Mouse (Mus musculus): ENCODE measurements around the gene Slk.

Gene Slk

DNA sequence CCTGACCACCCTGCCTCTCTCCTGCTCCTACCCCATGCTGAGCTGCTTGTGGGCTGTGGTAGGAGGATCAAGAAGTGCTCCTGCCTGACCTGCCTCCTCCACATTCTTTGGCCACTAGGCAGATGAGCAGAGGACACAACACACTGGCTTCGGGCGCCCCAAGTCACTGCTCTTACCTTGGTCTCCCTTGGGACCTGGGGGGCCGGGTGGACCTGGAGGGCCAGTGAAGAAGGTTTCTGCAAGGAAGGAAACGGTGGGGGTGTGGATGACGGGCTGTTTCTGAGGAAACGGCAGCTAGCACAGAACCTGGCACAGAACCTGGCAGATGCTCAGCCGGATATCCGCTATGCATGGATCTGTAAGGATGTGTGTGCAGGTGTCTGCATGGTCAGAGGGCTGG is 73.7 kb downstream of the Slk start:
- DNase-seq = no peak

DNA sequence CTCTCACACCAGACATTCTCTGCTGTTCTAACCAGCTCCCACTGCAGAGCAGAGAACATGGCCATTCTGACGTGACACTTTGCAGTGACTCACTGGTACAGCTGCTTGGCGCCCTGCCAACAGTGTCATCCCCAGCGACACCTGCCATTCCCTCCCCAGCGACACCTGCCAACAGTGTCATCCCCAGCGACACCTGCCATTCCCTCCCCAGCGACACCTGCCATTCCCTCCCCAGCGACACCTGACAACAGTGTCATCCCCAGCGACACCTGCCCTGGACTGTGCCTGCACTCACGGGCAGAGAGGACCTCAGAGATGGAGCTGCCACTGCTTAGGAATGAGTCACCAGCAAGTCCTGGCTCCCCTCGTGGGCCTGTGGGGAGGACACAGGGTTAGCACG is 75.4 kb downstream of the Slk start:
- DNase-seq = peak; percentile 33

DNA sequence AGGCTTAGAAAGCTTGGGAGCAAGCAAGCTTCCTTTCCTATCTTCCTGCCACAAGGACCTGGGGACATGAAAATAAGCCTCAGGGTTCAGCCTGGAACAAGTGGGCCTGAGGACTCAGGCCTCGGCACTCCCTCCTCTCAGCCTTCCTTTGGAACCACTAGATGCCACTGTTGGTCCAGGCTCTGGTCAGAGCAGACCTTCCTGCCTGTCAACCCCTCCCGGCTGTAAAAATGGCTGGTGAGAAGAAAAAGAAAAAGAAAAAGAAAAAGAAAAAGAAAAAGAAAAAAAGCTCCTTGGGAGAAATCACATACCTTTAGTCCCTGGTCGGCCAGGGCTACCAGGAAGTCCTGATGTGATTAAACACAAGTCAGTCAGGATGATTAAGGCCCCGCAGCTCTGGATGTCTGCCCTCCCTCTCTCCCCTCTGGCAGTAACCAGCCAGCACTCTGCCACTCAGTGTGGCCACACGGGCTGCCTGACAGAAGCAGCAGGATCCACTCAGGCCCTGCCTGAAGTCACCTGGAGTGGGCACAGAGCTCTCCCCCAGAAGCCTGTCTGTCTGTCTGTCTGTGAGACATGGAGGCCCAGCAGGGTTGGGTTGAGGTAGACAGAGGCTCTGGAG is 79.5 kb downstream of the Slk start:
- DNase-seq = peak; percentile 54

DNA sequence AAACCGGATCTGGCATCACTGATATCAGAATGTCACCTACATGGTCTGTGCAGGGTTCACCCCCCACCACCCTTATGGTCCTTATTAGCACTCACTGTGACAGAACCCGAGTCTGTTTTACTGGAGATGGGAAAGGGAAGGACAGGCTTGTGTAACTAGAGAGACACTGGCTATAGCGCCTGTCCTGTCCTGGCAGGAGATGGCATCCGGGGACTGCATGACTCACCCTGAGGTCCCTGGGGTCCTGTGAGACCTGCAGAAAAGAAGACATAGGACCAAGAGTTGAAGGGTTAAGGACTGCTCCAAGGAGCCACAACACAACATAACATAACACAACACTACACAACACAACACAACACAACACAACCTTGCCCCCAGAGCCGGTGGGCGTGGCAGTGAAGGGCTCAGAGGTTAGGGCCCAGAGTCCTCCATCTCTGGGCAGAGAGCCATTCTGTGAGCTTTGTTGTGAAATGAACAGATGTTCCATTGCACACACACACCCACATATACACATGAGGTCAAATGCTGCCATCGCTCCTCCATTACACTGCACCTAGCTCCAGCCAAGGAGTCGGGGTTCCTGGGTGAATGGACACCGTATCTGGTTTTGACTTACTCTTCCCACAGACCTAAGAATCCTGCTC is 80.4 kb downstream of the Slk start:
- no peak for DNase-seq

DNA sequence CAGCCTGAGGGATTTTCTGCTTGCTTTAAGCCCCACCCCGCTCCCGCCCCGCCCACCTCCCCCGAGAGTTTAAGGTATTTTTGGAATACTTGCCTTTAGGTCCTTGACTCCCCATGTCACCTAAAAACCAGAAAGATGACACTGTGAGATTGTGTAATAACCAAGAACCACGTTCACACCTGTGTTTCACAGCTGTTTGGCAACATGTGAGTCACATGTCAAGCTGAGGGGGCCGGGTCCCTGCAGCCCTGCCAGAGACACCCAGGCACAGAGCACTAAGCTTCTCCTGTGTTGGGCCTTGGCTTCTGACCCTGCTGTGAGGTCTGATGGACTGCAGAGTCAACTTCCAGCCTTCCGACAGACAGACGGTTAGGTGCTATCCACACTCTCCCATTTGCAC is 88.1 kb downstream of the Slk start:
- no peak for DNase-seq

DNA sequence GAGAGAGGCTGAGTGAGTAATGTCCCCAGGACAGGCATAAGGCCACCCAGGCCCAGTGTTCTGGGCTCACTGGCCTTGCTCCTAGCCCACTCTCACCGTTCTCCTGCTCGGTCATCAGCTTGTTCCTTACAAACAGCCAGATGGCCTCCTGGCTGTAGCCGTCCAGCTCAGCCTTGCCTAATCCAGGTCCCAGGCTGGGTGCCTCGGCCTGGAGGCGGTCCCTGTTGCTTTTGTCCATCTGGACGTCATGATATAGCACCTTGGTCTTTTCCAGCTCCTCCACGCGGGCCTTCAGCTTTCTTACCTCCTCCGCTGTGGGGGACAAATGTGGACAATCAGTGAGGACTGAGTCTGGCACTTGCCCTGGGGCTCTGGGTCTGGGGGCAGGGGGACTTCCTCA is 88.9 kb downstream of the Slk start:
- no peak for DNase-seq

DNA sequence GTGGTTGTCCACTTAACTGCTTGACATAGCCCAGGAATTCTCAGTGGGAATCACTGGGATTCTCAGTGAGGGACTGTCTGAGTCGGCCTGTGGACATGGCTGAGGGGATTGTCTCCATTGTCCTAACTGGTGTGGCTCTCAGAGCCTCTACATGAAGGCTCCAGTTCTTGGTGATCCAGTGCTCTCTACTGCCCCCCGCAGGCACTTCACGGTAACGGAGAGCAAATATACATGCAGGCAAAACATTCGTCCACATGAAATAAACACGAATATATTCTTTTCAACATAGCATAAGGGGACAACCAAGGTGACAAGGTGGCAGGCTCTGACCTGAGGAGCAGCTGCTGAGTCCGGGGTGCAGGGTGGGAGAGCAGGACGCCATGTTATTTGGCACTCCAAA is 94.9 kb downstream of the Slk start:
- peak; percentile 46 for DNase-seq

DNA sequence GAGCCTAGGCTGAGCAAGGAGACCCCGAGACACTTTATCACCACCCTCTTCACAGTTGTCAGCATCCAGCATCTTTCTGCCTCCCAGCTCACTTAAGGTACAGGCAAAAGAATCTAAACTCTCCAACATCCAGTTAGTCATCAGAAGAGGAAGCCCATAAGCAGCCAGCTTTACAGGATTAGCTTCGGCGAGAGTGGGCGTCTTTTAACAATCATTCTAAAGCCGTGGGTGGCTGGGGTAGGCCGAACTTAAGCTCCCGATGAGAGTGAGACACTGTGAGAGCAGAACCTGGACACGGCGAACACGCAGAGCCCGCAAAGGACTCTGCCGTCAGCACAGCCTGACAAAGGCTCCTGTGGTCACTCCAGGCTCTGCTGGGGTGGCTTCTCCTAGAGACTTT is 99.2 kb downstream of the Slk start:
- DNase-seq = peak; percentile 19

DNA sequence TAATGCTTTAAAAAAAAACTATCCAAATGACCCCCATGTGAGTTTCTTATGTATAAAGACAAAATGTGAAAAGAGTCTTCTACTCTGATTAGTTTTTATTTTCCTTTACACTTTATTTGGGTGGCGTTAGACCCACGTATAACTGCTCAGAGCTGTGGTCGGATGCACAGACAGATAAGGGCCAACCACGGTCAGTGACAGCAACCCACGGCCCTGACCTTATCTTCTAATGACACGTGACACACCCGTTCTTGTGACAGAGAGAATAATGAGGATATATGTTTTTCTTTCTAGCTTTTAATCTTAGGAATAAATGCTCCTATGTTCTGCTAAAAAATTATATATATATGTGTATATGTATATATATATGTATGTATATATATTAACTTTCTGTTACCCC is 110.1 kb downstream of the Slk start:
- no peak for DNase-seq

DNA sequence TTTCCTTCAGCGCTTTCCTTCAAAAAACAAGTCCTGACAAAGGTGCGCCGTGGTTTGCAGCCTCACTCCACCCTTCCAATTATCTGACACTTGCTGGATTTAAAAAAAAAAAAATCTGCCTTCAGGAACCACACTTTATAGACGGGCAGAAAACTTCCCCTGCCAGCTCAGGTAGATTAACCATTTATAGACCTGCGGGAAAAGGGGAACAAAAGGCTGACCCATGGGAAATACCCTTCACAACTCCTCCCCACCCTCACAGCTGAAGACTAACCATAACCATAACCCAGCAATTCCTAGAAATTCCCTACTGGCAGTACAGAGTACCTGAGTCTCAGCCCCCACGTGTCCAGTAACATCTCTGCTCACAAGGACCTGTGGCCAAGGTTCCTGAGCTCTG is 112.5 kb downstream of the Slk start, which contains the start of gene Col17a1:
Gene Col17a1 (minus strand): TSS at position 101 of the 400 bp plus-strand sequence.
- DNase-seq = no peak

All from right cerebral cortex, postnatal 14 days (tissue).